Mouse (Mus musculus): Measurements from ENCODE around the gene Gpatch8.

Gpatch8 gene

DNA sequence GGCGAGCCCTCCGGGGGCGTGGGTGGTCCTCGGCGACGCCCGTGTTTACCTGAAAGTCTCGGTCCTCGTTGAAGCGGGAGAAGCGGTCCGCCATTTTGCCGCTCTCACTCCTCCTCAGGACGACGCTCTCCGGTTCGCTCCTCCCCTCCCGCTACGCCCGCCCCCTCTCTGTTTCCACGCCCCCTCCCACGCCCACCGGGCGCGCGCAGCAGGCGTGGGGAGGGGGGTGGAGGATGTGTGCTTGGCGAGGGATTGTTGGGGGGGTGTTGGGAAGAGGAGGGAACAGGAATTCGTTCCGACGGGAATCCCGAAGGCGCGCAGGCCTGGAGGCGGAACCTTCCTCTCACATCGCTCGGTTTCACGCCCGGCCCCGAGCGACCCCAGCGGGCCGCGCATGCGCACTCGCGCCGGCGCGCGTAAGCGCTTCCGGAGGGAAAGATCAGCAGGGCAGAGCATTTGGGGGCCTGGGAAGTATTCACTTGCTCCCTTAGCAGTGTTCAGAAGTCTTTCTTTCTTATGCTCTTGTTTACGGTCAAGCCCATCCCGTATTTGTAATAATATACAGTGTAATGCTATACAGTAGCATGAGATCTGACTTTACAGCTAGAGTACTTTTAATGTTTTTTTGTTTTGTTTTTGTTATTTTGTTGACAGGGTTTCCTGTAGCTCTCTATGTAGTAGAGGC is at the start of gene Gpatch8:
Gene Gpatch8 (minus strand): TSS at position 362 of the 685 bp plus-strand sequence.
- DNase-seq (ENCODE audit: low spot score in 2 of 2), result peak; percentile 78 to 82

DNA sequence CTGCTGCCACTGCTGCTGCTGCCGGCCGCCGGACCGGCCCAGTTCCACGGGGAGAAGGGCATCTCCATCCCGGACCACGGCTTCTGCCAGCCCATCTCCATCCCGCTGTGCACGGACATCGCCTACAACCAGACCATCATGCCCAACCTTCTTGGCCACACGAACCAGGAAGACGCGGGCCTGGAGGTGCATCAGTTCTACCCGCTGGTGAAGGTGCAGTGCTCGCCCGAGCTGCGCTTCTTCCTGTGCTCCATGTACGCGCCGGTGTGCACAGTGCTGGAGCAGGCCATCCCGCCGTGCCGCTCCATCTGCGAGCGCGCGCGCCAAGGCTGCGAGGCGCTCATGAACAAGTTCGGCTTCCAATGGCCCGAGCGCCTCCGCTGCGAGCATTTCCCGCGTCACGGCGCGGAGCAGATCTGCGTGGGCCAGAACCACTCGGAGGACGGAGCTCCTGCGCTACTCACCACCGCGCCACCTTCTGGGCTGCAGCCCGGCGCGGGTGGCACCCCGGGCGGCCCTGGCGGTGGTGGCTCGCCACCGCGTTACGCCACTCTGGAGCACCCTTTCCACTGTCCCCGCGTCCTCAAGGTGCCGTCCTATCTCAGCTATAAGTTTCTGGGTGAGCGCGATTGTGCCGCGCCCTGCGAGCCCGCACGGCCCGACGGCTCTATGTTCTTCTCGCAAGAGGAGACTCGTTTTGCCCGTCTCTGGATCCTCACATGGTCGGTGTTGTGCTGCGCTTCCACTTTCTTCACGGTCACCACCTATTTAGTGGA is 48.8 kb upstream of the Gpatch8 start:
- DNase-seq (ENCODE audit: low spot score in 2 of 2), result no peak

DNA sequence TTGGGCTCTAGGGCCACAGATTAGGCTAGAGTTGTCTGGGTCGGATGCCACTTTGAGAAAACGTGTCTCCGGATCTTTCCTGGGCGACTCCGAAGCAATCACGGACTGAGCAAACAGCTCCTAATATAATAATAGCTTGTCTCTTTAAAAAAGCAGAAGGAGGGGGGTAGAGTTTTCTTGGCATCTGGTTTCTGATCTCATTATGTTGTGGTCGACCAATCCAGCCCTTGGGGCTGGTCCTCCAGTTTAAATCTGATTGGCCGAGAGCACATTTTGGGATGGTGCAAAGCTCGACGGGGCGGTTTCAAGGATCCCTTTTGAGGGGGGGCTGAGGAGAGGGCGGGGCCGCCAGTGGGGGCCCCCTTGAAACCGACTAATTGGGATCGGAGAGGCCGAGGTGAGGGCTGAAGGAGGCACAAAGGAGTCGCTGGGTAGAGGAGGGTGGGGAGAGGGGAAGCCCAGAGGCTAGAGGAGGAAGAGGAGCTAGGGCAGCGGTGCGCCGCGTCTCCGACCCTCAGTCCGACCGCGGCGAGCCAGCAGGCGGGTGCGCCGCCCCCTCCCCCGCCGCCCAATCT is 47.9 kb upstream of the Gpatch8 start, which contains the start of gene Fzd2:
Gene Fzd2 (plus strand): TSS at position 387 of the 575 bp plus-strand sequence.
- DNase-seq (ENCODE audit: low spot score in 2 of 2), result no peak

DNA sequence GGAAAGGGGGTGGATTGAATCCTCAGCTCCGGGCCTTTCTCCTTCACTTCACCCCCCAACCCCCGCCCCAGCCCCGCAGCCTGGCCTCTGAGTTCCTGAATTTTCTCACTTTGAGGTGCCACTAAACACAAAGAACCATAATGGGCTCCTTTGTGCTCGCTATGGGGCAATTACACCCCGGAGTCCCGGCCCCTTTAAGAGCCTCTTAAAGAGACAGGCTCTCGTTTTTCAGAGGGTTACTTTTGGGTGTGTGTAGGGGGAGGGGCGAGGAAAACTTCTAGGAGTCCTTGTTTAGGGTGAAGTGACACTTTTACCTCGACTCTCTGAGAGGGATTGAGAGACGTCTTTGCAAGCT is 47.3 kb upstream of the Gpatch8 start:
- DNase-seq (ENCODE audit: low spot score in 2 of 2), result no peak

DNA sequence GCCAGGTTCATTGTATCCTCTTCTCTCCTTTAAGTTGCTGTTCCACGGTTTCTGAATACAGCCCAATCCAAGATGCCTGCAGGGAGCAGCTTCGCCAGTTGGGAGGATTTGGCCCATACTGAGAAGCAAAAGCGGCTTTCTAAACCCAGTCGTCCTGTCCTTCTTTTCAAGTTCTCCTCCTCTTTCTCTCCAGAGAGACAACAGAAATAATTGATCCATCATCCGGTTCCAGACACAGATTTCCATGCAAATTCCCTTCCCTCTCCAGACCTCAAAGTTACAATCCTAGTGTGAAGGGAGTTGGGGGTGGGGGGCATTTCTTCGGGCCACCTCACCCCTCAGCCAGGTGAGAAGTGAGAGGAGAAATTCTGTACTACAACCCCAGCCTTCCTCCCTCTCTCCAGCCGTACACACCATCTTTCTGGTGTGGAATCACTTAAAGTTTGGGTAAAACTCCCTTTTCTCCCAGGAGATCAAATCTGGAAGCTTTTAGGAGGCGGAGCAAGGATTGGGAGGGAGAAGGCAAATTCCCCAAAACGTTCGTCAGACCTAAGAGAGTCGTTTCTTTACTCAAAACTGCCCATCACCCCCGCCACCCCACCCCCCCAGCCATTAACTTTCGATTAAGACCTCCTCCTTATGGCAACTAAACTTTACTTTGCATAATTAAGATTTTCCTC is 46.8 kb upstream of the Gpatch8 start:
- no peak for DNase-seq (ENCODE audit: low spot score in 2 of 2)

DNA sequence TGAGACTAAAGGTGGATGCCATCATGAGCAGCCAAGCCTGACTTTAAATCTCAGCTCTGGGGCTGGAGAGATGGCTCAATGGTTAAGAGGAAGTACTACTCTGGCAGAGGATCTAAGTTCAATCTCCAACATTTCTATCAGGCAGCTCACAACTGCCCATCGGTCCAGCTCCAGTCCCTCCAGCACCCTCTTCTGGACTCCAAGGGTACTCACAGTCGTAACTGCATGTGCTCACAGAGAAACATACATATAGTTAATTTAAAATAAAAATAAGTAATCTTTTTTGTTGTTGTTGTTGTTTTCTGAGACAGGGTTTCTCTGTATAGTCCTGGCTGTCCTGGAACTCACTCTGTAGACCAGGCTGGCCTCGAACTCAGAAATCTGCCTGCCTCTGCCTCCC is 43.7 kb upstream of the Gpatch8 start:
- no peak for DNase-seq (ENCODE audit: low spot score in 2 of 2)

DNA sequence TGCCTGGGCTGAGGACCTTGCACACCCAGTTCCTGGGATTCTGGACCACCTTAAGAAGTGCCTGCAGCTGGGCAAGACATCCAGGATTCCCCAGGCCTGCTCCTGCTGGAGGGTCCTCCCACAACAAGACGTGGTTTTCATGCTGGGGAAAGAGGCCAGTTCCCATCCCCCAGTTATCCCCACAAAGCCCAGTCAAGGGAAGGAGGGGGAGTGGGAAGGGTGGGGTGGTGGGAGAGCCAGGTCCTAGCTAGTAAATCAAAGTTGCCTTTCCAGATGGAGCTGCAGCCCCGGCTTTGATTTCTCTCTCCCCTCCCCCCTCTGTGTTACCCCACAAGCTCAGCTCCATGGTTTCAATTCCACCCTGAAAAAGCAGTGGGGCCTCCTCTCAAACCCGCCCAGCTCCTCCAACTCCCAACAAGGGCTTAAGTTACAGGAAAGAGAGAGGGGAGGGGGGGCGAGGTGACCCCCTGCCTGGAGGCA is 39.2 kb upstream of the Gpatch8 start:
- no peak for DNase-seq (ENCODE audit: low spot score in 2 of 2)

DNA sequence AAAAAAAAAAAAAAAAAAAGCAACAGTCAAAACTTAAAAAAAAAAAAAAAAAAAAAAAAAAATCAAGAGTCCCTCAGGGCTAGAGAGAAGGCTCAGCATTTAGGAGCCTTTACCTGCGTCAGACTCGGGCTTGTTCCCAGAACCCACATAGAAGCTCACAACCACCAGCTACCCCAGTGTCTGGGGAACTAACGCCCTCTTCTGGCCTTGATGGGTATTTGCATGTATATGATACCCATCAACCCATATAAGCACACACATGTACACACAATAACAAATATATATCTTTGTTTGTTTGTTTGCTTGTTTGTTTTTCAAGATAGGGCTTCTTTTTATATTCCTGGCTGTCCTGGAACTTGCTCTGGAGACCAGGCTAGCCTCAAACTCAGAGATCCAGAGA is 31.4 kb upstream of the Gpatch8 start:
- no peak for DNase-seq (ENCODE audit: low spot score in 2 of 2)

DNA sequence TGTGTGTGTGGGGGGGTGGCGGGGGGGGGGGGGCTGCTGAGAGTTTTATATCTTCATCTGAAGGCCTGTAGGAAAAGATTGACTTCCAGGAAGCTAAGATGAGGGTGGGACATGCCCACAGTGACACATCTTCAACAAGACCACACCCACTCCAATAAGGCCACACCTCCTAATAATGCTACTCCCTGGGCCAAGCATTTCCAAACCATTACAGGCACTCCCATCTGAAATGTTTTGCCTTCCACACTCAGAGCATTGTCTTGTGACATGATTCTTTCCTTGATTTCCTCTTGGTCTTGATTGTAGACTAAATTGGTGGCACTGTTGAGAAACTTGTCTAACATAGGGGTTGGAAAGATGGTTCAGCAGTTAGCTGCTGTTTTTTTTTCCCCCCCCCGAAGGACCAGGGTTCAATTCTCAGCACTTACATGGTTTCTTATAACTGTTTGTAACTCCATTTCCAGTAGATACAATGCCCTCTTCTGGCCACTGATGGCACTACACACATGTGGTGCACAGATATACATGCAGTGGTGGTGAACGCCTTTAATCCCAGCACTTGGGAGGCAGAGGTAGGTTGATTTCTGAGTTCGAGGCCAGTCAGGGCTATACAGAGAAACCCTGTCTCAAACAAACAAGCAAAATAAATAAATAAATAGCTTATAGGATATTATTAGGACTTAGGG is 30.4 kb upstream of the Gpatch8 start:
- no peak for DNase-seq (ENCODE audit: low spot score in 2 of 2)

DNA sequence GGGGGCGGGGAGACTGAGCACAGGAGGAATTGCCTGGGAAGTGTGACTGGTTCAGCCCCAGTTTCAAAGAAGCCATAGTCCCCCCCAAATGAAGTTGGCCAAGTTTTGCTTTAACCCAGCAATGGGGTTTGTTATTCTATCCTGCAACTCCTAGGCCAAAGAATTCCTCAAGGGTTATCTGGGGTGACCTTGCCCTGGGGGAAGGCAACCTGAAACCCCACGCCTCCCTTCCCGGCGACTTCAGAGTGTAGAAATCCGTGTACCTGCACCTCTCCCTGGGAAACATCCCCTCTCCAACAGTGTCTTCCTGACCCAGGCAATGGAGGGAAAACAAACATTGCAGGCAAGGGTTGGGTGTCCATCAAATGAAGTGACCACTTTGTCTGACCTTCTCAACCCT is 26.5 kb upstream of the Gpatch8 start:
- no peak for DNase-seq (ENCODE audit: low spot score in 2 of 2)

DNA sequence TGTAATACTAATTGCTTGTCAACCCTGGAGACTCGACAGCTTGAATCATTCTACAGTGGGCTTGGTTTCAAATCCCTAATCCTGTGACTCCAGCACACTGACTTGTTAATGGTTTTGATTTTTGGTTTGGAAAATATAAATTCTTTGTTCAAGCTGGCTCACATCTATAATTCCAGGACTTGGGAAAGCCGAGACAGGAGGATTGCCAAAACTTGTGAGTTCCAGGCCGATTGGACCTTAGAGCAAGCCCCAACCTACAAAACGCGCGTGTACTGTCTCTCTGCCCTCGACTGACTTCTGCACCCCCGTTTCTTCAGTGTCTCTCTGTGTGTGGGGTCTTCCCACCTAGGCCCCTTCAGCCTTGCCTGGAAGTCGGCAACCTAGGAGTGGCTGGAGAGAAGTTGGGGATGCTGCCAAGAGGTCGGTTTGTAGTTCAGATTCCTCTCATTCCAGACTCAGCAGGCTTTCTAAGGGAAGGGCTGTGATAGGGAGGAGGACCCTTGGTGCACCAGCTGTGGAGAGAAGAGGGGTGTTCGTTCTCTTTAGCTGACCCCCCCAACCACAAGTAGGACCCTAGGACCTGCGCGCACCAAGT is 25.9 kb upstream of the Gpatch8 start:
- DNase-seq (ENCODE audit: low spot score in 2 of 2), result no peak

DNA sequence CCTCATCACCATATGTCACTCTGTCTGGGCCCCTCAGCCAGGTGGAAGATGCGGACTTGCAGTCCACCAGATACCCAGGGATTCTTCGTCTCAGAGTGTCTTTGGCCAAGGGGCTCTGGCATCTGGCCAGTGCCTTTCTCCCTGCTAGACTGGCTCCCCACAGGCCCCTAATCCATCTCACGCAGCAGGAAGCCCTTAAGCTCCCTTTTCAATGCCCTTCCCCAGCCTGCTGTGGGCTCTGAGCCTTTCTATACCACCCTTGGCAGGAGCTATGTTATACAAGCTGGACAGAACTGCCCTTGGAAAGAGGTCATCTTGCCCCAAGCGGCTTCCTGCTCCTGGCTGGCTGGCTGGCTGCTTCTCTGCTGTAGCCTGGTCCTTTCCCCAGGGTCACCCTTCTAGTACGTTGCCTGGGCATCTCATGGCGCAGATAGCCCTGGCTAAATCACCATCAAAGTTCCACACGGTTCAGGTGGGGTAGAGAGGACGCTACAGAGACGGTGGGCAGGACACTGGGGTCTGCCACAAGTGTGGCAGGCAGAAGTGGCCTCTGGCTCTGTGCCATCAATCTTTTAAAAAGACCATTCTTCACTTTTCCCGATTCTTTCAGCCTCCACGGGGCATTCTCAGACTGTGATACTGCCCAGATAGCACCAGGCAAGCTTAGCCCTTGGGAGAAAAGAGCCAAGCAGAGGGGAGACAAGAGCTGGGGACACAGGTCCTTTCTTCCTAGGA is 25.3 kb upstream of the Gpatch8 start:
- DNase-seq (ENCODE audit: low spot score in 2 of 2), result no peak

DNA sequence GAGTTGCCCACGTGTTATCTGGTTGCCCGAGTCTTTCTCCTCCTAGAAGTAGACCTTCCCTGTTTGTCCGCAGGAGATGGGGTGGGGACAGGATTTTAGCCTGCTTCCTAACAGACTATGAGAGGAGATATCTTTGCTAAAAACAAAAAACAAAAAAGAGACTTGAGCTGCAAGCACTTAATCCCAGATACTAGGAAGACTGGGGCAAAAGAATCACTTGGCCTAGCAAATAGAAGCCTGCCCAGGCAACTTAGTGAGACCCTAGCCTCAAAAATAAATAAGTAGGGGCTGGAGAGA is 23.8 kb upstream of the Gpatch8 start:
- no peak for DNase-seq (ENCODE audit: low spot score in 2 of 2)

DNA sequence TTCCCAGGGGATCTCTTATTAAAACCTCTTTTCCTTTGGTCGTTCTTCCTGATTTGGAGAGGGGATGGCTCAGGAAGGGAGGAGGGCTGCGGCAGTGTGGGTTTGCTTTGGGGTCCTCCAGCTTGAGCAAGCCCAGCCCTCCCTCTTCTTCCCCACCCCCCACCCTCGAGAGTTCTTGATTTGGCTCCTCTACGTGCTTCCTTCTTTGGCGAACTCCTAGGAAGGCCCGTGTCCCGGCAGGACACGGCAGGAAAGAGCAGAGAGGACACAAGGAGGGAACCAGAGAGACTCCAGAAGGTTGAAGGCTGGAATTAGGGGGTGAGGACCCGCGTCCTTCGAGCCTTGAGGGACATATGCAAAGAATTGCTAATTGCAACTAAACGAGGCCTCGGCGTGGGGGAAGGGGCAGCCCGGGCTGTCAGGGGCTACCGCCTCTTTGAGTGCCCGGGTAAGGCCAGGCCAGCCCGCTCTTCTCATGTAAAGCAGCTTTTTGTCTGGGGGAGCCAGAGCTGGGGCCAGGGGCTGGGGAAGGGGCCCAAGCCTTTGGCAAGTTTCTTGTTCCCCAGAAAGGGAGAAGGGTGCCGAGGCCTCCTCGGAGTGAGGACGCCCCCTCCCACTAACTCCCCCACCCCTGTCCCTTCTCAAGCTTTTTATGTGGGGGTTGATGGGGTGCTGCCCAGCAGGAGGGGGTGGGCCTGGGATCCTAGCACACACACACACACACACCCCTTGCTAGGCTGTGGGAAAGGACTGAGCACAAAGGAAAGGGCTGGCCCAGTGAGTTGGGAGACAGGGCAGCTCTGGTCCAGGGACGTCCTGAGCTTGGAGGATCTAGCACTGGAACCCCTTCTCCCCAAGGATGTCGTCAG is 23.2 kb upstream of the Gpatch8 start, which contains the start of gene Gm11627:
Gene Gm11627 (minus strand): TSS at position 297 of the 869 bp plus-strand sequence.
- no peak for DNase-seq (ENCODE audit: low spot score in 2 of 2)

DNA sequence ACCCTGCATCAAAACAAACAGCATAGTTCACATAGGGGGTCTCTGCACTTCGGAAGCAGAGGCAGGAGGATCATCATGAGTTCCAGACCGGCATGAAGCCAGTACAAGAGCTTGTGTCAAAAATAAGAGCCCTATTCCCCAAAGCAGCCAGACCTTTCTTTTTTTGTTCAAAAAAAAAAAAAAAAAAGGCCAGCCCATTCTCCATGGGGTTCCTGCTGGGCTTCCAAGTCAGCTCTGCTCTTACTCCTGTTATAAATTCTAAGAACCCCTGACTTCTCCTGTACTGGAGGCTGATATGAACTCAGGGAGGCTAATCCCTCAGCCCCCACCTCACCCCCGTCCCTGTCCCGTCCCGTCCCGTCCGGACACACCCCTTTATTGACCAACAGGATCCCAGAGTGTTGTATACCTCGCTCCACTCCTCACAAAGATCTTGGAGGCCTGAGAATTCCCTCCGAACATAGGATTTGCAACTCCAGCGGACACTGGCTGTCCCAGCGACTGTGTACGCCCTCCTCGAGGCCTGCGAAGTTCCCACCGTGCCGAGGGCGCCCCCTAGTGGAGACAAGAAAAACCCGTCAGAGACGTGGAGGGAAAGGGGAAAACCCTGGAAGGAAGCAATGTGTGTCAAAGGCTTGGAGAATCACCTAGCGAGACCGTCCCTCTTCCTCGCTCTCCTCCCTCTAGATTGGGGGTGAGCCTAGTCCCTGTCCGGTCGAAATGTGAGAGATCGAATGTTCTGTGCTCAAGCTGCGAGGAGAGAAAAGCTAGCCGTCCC is 22.3 kb upstream of the Gpatch8 start:
- DNase-seq (ENCODE audit: low spot score in 2 of 2), result peak; percentile 49 to 68

DNA sequence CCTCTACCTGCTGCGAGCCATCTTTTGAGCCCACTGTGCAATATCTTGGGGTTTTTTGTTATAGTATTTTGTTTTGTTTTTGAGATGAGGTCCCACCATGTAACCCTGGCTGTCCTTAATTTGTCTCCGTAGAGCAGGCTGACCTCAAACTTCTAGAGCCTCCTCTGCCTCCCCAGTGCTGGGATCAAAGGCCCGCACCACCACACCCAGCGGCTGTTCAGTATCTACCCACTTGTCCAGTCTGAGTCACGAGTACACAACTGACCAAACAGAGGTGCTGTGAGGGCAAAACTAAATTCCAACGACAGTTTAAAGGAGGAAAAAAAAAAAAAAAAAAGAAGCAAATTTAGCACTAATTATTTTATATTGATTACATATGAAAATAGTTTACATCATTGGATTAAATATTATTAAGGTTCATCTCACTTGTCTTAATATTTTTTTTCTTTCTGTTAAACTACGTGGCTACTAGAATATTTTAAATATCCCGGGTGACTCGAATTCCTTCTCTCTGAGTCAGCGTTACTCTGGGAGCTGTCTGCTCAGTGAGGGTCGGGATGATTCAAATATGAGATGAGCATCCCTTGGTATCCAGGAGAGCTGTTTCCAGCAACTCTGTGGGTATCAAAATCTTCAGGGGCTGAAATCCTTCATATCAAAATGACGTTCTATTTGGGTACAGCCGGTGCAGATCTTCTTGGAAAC is 20.0 kb upstream of the Gpatch8 start:
- DNase-seq (ENCODE audit: low spot score in 2 of 2), result no peak

DNA sequence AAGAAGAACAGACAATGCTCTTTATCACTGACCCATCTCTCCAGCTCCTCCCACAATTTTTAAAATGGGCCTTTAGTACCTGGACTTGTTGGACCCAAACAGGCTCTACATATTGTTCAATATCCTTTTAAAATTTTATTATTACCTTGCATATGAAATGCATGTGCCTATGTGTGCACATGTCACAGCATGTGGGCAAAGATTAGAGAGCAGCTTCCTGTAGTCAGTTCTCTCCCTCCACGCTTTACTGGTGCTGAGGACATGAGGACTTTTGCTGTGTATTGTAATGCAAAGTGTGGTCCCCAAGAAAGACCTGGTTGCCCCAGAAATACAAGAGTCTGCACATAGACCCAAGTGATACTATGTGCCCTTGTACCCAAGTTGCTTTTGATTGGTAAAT is 18.8 kb upstream of the Gpatch8 start:
- DNase-seq (ENCODE audit: low spot score in 2 of 2), result no peak
